Mouse (Mus musculus) midbrain, embryonic 10.5 days (tissue): ENCODE measurements around the gene P3h2. TPM values are rescaled to one million over a fixed set of nuclear protein-coding genes. Genes with fewer than 3 reads are reported as not detected.

ENCODE experiments used
- DNase-seq: peaks from one replicate; pipeline ENCODE4 v3.0.0-alpha.2; 2017; ENCODE audit warnings: low spot score
- H3K27ac ChIP-seq: fragments of 300-500 bp; sonication (generic); replicated peaks from 2 replicates; pipeline ENCODE4 v1.5.1; 2016; ENCODE audit warnings: mild to moderate bottlenecking
- H3K27me3 ChIP-seq: fragments of 300-500 bp; sonication (generic); 2 replicates; pipeline ENCODE4 v1.6.1; 2016; ENCODE audit warnings: low read depth, mild to moderate bottlenecking; ENCODE audit not compliant: poor library complexity, severe bottlenecking
- H3K36me3 ChIP-seq: fragments of 300-500 bp; sonication (generic); 2 replicates; pipeline ENCODE4 v1.6.1; 2016; ENCODE audit warnings: mild to moderate bottlenecking, moderate library complexity
- H3K4me1 ChIP-seq: fragments of 300-500 bp; sonication (generic); 2 replicates; pipeline ENCODE4 v1.6.1; 2016
- H3K4me3 ChIP-seq: fragments of 300-500 bp; sonication (generic); 2 replicates; pipeline ENCODE4 v1.5.1; 2016; ENCODE audit warnings: mild to moderate bottlenecking, moderate library complexity
- H3K9me3 ChIP-seq: fragments of 300-500 bp; sonication (generic); replicated peaks from 2 replicates; pipeline ENCODE4 v1.6.1; 2016; ENCODE audit warnings: mild to moderate bottlenecking
- WGBS: fragments of 180-500 bp; shearing (Covaris S2); methylation state at CpG from one replicate; pipeline ENCODE4 v1.1.7; 2016; 5-methylcytosine and 5-hydroxymethylcytosine counted together
- polyA plus RNA-seq: library from polyadenylated mRNA; unstranded; fragments of >200 nt; fragmentation: Nextera tagmentation; extraction: Ambion mirVana; gene quantifications from 2 replicates; pipeline ENCODE4 v1.2.1, GENCODE M21; 2016

Gene P3h2
- polyA plus RNA-seq, 1 experiment from 2014 or later = 2.7 TPM

GRCm38 (mm10) chr16:26021759-26022158 is 83.8 kb downstream of the P3h2 start:
- no peak for DNase-seq
- no peaks in the 10 kb centered on the region for H3K27me3 ChIP-seq
- no peaks in the 10 kb centered on the region for H3K36me3 ChIP-seq
- peaks cover 17% of the 10 kb centered on the region for H3K4me1 ChIP-seq
- H3K4me3 ChIP-seq = no peak overlapping the region
- H3K27ac ChIP-seq = no peak overlapping the region
- WGBS = 67% methylated on average over 2 of the region's 2 CpGs
- H3K9me3 ChIP-seq = no peaks in the 10 kb centered on the region

GRCm38 (mm10) chr16:26005811-26006210 is 99.8 kb downstream of the P3h2 start:
- H3K4me1 ChIP-seq = no peaks in the 10 kb centered on the region
- DNase-seq = no peak
- H3K36me3 ChIP-seq = no peaks in the 10 kb centered on the region
- no peaks in the 10 kb centered on the region for H3K27me3 ChIP-seq
- WGBS = 86% methylated on average over 3 of the region's 3 CpGs
- H3K4me3 ChIP-seq = no peak overlapping the region
- no peak overlapping the region for H3K27ac ChIP-seq
- no peaks in the 10 kb centered on the region for H3K9me3 ChIP-seq

DNA sequence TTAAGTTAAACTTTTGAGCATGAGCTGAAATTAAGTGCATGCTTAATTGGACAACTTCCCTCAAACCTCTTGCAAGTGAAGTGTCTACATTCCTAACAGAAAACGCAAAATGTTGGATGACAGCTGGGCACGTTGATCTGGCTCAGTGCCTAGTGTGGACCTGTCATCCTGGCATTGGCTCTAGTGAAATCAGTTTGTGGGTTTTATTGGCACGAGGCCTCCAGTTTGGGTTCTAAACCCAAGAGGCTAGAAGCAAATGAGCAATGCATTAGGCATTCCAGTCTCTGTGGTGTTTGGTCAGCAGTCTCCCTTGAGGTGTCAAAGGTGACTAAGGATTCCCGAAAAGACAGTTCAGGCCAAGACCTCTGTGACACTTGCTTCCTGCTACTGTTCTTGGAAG is 102.3 kb downstream of the P3h2 start:
- Histone ChIP-seq H3K4me1 (no peaks in the 10 kb centered on the region), H3K9me3 (no peaks in the 10 kb centered on the region), H3K36me3 (no peaks in the 10 kb centered on the region), H3K4me3 (no peak overlapping the region), H3K27ac (no peak overlapping the region), H3K27me3 (no peaks in the 10 kb centered on the region)
- 75% methylated on average over 4 of the region's 4 CpGs for WGBS
- no peak for DNase-seq

- no peak for DNase-seq
- WGBS = 93% methylated on average over 9 of the region's 9 CpGs
- Histone ChIP-seq H3K36me3 (no peaks in the 10 kb centered on the region), H3K4me3 (no peak overlapping the region), H3K9me3 (no peaks in the 10 kb centered on the region), H3K27me3 (no peaks in the 10 kb centered on the region), H3K27ac (no peak overlapping the region), H3K4me1 (no peaks in the 10 kb centered on the region)
These were observed 102.7 kb downstream of the P3h2 start for GRCm38 (mm10) chr16:26002848-26003247.

GRCm38 (mm10) chr16:25994605-25995004 is 111.0 kb downstream of the P3h2 start:
- H3K27me3 ChIP-seq = no peaks in the 10 kb centered on the region
- H3K27ac ChIP-seq = no peak overlapping the region
- H3K36me3 ChIP-seq = no peaks in the 10 kb centered on the region
- DNase-seq = no peak
- no peak overlapping the region for H3K4me3 ChIP-seq
- no peaks in the 10 kb centered on the region for H3K9me3 ChIP-seq
- H3K4me1 ChIP-seq = no peaks in the 10 kb centered on the region
- 92% methylated on average over 3 of the region's 3 CpGs for WGBS

- H3K4me3 ChIP-seq = no peak overlapping the region
- WGBS = 93% methylated on average over 5 of the region's 5 CpGs
- H3K9me3 ChIP-seq = no peaks in the 10 kb centered on the region
- DNase-seq = no peak
- H3K4me1 ChIP-seq = no peaks in the 10 kb centered on the region
- no peaks in the 10 kb centered on the region for H3K27me3 ChIP-seq
- H3K36me3 ChIP-seq = no peaks in the 10 kb centered on the region
- no peak overlapping the region for H3K27ac ChIP-seq
These were observed 118.4 kb downstream of the P3h2 start for GRCm38 (mm10) chr16:25987221-25987620.

DNA sequence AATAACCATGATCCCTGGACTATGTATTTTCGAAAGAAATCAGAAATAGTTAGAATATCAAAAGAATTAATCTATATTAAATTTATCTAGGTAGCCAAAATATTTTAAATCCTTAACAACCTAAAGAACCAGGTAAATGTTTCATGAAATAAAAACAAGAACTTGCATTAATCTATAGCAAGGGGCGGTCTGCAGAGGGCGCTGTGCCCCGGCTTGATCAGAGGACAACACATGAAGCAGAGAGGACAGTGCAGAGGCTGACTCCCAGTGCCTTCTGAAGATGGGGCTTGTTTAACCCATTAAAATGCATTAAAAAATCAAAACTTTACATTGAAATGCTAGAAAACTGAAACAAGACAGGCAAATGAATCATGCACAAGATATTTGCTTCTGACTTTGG is 121.9 kb downstream of the P3h2 start:
- H3K27me3 ChIP-seq = no peaks in the 10 kb centered on the region

DNA sequence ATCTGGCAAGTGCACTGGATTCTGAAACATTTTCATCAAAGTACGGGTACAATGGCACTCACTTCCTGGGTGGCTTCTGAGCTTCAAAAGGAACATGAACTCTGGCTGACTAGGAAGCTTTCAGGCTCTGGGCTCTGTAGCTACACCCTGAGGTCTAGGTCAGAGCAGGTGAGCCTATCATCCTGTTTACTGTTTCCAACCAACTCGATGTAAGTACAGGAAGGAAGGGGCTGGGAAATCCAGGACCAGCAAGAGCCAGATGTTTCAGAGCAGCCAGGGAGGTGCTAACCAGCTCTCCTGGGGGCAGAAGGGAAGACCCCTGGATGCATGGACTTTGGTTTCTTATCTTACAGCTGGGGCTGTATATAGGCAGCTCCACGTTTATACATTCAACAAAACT is 126.5 kb downstream of the P3h2 start:
- WGBS = 67% methylated on average over 3 of the region's 3 CpGs
- Histone ChIP-seq H3K27me3 (no peaks in the 10 kb centered on the region), H3K27ac (no peak overlapping the region), H3K4me3 (no peak overlapping the region), H3K4me1 (no peaks in the 10 kb centered on the region), H3K36me3 (no peaks in the 10 kb centered on the region), H3K9me3 (no peaks in the 10 kb centered on the region)
- no peak for DNase-seq

More for the DNA sequence above, 121.9 kb downstream of the P3h2 start:
- Histone ChIP-seq H3K36me3 (no peaks in the 10 kb centered on the region), H3K9me3 (no peaks in the 10 kb centered on the region), H3K4me1 (no peaks in the 10 kb centered on the region), H3K27ac (no peak overlapping the region), H3K4me3 (no peak overlapping the region)
- 29% methylated on average over 4 of the region's 4 CpGs for WGBS
- no peak for DNase-seq

DNA sequence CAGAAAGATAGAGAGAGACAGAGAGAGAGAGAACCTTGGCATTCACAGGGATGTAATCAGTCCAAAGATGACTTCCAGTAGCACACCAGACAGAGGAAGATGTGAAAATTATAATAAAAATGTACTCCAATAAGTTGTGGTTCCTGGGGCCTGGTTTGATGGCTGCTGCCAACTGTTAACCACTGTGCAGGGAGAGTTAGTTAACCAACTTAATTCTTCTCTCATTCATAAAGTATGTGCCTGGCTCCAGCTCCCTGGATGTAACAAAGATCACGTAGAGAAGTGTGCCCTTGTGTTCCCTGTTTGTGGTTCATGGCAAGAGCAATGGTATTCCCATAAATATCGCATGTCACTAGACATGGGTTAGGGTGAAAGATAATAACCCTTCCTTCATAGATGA is 128.4 kb downstream of the P3h2 start:
- WGBS = 92% methylated on average over 2 of the region's 2 CpGs
- Histone ChIP-seq H3K27ac (no peak overlapping the region), H3K27me3 (no peaks in the 10 kb centered on the region), H3K9me3 (no peaks in the 10 kb centered on the region), H3K4me3 (no peak overlapping the region), H3K36me3 (no peaks in the 10 kb centered on the region), H3K4me1 (no peaks in the 10 kb centered on the region)
- DNase-seq = no peak

GRCm38 (mm10) chr16:25971285-25971684 is 134.3 kb downstream of the P3h2 start:
- WGBS = 91% methylated on average over 7 of the region's 7 CpGs
- Histone ChIP-seq H3K4me1 (no peaks in the 10 kb centered on the region), H3K27me3 (no peaks in the 10 kb centered on the region), H3K4me3 (no peak overlapping the region), H3K27ac (no peak overlapping the region), H3K36me3 (no peaks in the 10 kb centered on the region), H3K9me3 (no peaks in the 10 kb centered on the region)
- DNase-seq = no peak

DNA sequence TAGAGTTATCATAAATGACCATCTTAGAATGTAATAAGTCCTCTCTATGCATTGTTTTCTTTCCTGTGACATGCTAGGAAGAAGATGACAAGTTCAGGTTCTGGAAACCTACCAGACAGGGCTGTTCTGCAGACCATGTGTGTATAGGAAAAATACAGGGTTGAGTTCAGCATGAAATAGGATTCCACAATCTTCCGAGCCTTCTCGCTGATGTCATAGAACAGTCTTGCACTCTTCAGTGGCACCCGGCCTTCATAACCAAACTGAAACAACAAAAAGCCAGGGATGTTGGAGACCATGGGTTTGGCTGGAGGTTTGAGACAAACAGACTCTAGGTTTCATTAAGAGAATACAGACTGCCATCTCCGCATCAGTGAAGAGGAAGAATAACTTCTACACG is 134.9 kb downstream of the P3h2 start:
- no peak for DNase-seq
- WGBS = 85% methylated on average over 5 of the region's 5 CpGs
- no peaks in the 10 kb centered on the region for H3K36me3 ChIP-seq

DNA sequence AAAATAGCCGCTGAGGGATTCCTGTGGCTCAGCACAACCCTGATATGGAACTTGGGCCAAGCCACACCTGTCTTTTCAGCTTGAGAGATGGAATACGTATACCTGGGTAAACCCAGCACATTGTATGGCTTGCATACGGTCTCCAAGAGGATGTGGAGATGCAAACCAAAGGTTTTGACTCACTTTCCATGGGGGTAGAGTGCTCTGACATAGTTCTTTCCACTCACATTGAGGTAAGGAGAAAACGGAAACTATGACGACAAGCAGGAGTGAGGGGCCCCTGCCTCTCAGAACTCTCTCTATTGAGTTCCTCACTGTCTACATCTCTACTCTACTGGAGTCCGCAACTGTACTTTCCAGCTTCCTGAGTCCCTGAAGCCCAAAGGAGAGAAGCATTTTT is 135.4 kb downstream of the P3h2 start:
- H3K36me3 ChIP-seq = no peaks in the 10 kb centered on the region
- no peak overlapping the region for H3K4me3 ChIP-seq
- no peaks in the 10 kb centered on the region for H3K27me3 ChIP-seq
- no peak for DNase-seq
- no peaks in the 10 kb centered on the region for H3K9me3 ChIP-seq
- H3K27ac ChIP-seq = no peak overlapping the region
- 94% methylated on average over 6 of the region's 6 CpGs for WGBS
- H3K4me1 ChIP-seq = no peaks in the 10 kb centered on the region

More for the DNA sequence above, 134.9 kb downstream of the P3h2 start:
- Histone ChIP-seq H3K4me1 (no peaks in the 10 kb centered on the region), H3K4me3 (no peak overlapping the region), H3K9me3 (no peaks in the 10 kb centered on the region), H3K27ac (no peak overlapping the region), H3K27me3 (no peaks in the 10 kb centered on the region)

- peak; percentile 52 for DNase-seq
- Histone ChIP-seq H3K4me3 (no peak overlapping the region), H3K27ac (no peak overlapping the region), H3K9me3 (no peaks in the 10 kb centered on the region), H3K36me3 (no peaks in the 10 kb centered on the region), H3K4me1 (no peaks in the 10 kb centered on the region), H3K27me3 (no peaks in the 10 kb centered on the region)
- 33% methylated on average over 3 of the region's 3 CpGs for WGBS
These were observed 138.3 kb downstream of the P3h2 start for GRCm38 (mm10) chr16:25967297-25967696.

DNA sequence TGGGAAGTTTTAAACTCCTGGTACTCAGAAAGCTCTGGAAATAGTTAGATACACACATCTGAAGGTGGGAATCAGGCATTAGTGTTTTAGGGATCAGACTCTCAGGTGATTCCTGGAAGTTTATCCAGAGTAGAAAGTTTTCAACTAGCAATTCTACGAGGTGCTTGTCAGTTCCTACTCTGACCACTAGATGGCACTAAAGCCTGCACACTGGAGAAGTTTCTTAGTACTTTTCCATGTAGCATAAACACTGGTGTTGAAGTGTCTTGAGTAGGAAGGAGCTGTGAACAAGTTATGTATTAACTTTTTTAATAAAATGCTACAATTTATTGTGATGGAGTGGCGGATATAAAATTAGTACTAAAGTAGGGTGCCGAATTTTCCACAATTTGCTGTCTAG is 141.7 kb downstream of the P3h2 start:
- Histone ChIP-seq H3K4me1 (no peaks in the 10 kb centered on the region), H3K36me3 (no peaks in the 10 kb centered on the region), H3K27ac (no peak overlapping the region), H3K9me3 (no peaks in the 10 kb centered on the region), H3K27me3 (no peaks in the 10 kb centered on the region), H3K4me3 (no peak overlapping the region)
- 26% methylated on average over 3 of the region's 3 CpGs for WGBS
- peak; percentile 42 for DNase-seq
